10 mouse cellular contexts compared by ENCODE assay signal in the genomic region with DNA sequence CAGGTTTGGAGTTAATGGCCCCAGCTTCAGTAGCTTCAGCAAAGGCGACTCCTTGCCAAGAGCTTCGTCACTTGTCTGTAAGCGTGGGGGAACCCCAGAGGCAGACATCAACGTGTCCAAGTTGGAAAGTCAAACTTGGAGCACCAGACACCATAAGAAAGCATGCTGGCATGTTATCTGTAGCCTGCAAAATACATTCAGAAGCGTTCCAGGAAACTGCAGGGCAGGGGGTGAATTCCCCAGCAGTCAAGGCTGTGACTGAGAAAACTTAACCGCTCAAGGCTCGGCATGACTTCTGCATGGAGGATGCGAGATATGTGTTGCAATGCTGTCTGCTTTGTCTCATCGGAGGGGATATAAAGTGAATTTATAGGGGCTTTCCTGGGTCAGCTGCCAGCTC.
DNase-seq lines count a peak whose midpoint lies in the region; ATAC-seq lines count a peak whose summit lies in the region.
"Had no signal": no experiment of that assay in that cellular context is flagged by ENCODE, and none has a peak within 500 bp of the region (broad histone marks: within the 10 kb centered on the region; RNA-seq: fewer than 3 reads in every experiment).

No protein-coding gene starts in this region.

- no peaks in the 10 kb centered on the region for H3K9me3 ChIP-seq in megakaryocyte, embryonic 14.5 days
- H3K9me3 ChIP-seq: forebrain, embryonic 15.5 days had no signal

- DNase-seq in embryo, embryonic 11 days = peak; percentile 51
- DNase-seq in embryo, embryonic 9.5 days (ENCODE audit: extremely low spot score) = no peak
- peak; percentile 66 for DNase-seq in heart, postnatal 4 days
- peak; percentile 25 for DNase-seq in ovary, postnatal 14 days (ENCODE audit: low spot score)
- no peak for DNase-seq in left cerebral cortex, adult 8-10 months (ENCODE audit: low spot score in 2 of 2)
- DNase-seq in cerebellum, adult 9-11 months = no peak
- DNase-seq: layer of hippocampus, postnatal 36 days had no signal

- ATAC-seq in megakaryocyte, adult 5-6 weeks (ENCODE audit: poor library complexity, severe bottlenecking) = no peak
- ATAC-seq: forebrain, embryonic 15.5 days had no signal

- no peaks in the 10 kb centered on the region for H3K27me3 ChIP-seq in megakaryocyte, embryonic 14.5 days (replicated peaks)
- H3K27me3 ChIP-seq: forebrain, embryonic 15.5 days had no signal

- H3K36me3 ChIP-seq in megakaryocyte, embryonic 14.5 days (replicated peaks; ENCODE audit: low read length) = peaks cover 49% of the 10 kb centered on the region
- H3K36me3 ChIP-seq: forebrain, embryonic 15.5 days had no signal

- peaks cover 97% of the 10 kb centered on the region for H3K4me1 ChIP-seq in megakaryocyte, embryonic 14.5 days

- H3K4me3 ChIP-seq in megakaryocyte, embryonic 14.5 days (replicated peaks) = peak overlapping the region; percentile 88
- H3K4me3 ChIP-seq: forebrain, embryonic 15.5 days had no signal

Comparison
In these comparisons a context has a peak if more than half of its experiments do, and no peak if none do; other contexts are left out.
1. DNase-seq: peak in embryo, embryonic 11 days (single experiment), heart, postnatal 4 days (single experiment) and ovary, postnatal 14 days (single experiment); none in embryo, embryonic 9.5 days (single experiment), left cerebral cortex, adult 8-10 months (0 of 2) and cerebellum, adult 9-11 months (single experiment).